Mouse (Mus musculus): ENCODE measurements around the gene Mid1.
A peak's percentile ranks its signal among the peaks of the same experiment; 100 is the strongest.
"Not testable (repeated sequence)": the region's sequence is repeated elsewhere in the genome, so short reads cannot be mapped to it uniquely, and the experiment has no call there.

Gene Mid1

DNA sequence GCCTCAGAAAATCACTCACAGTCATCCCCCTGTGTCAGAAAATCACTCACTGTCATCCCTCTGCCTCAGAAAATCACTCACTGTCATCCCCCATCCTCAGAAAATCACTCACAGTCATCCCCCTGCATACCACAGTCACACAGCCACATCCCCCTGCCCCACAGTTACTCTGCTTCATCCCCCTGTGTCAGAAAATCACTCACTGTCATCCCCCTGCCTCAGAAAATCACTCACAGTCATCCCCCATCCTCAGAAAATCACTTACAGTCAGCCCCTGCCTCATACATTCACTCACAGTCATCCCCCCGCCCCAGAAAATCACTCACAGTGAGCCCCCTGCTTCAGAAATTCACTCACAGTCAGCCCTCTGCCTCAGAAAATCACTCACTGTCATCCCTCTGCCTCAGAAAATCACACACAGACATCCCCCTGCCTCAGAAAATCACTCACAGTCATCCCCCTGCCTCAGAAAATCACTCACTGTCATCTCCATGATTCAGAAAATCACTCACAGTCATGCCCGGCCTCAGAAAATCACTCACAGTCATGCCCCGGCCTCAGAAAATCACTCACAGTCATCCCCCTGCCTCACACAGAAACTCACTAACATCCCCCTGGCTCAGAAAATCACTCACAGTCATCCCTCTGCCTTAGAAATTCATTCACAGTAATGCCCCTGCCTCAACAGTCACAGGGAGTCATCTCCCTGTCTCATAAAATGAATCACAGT lies 315.1 kb downstream of the Mid1 start:
- DNase-seq (ENCODE audit: low read depth): not testable (repeated sequence)

DNA sequence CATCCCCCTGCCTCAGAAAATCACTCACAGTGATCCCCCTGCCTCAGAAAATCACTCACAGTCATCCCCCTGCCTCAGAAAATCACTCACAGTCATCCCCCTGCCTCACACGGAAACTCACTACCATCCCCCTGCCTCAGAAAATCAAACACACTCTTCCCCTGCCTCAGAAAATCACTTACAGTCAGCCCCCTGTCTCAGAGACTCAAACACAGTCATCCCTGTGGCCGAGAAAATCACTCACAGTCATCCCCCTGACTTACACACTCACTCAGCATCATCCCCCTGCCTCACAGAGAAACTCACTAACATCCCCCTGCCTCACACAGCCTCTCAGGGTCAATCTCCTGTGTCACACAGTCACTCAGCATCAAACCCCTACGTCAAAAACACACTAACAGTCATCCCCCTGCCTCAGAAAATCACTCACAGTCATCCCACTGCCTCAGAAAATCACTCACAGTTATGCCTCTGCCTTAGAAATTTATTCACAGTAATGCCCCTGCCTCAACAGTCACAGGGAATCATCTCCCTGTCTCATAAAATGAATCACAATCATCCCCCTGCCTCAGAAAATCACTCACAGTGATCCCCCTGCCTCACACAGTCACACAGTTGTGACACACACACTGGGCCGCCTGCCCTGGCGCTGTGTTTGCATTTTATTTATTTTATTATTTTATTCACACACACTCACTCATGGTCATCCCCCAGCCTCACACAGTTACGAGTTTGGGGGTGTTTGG lies 315.8 kb downstream of the Mid1 start:
- DNase-seq (ENCODE audit: low read depth): not testable (repeated sequence)

DNA sequence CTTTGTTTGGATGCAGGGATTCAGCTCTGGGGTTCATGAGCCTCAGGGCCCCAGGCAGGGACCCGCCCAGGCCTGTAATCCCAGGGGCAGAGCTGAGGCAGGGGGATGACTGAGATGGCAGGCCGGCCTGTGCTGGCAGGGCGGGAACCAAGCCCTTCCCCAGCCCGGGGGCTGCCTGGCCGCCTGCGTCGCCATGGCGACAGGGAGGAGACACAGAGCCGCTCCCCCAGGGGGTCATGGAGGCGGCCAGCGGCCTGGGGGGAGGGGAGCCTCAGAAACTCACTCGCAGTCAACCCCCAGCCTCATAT lies 316.3 kb downstream of the Mid1 start:
- DNase-seq (ENCODE audit: low read depth): not testable (repeated sequence)

DNA sequence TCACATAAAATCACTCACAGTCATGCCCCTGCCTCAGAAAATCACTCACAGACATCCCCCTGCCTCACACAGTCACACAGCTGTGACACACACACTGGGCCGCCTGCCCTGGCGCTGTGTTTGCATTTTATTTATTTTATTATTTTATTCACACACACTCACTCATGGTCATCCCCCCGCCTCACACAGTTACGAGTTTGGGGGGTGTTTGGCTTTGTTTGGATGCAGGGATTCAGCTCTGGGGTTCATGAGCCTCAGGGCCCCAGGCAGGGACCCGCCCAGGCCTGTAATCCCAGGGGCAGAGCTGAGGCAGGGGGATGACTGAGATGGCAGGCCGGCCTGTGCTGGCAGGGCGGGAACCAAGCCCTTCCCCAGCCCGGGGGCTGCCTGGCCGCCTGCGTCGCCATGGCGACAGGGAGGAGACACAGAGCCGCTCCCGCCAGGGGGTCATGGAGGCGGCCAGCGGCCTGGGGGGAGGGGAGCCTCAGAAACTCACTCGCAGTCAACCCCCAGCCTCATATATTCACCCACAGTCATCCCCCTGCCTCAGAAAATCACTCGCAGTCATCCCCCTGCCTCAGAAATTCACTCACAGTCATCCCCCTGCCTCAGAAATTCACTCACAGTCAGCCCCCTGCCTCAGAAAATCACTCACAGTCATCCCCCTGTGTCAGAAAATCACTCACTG lies 317.7 kb downstream of the Mid1 start:
- DNase-seq (ENCODE audit: low read depth): not testable (repeated sequence)

DNA sequence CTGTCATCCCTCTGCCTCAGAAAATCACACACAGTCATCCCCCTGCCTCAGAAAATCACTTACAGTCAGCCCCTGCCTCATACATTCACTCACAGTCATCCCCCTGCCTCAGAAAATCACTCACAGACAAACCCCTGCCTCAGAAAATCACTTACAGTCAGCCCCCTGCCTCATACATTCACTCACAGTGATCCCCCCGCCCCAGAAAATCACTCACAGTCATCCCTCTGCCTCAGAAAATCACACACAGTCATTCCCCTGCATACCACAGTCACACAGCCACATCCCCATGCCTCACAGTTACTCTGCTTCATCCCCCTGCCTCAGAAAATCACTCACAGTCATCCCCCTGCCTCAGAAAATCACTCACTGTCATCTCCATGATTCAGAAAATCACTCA lies 318.5 kb downstream of the Mid1 start:
- not testable (repeated sequence) for DNase-seq (ENCODE audit: low read depth)

DNA sequence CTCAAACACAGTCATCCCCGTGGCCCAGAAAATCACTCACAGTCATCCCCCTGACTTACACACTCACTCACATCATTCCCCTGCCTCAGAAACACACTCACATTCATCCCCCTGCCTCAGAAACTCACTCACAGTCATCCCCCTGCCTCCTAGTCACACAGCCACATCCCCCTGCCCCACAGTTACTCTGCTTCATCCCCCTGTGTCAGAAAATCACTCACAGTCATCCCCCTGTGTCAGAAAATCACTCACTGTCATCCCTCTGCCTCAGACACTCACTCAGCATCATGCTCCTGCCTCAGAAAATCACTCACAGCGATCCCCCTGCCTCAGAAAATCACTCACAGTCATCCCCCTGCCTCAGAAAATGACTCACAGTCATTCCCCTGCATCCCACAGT lies 319.2 kb downstream of the Mid1 start:
- DNase-seq (ENCODE audit: low read depth): not testable (repeated sequence)

DNA sequence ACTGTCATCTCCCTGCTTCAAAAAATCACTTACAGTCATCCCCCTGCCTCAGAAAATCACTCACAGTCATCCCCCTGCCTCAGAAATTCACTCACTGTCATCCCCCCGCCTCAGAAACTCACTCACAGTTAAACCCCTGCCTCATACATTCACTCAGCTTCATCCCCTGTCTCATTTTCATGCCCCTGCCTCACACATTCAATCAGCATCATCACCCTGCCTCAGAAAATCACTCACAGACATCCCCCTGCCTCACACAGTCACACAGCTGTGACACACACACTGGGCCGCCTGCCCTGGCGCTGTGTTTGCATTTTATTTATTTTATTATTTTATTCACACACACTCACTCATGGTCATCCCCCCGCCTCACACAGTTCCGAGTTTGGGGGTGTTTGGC lies 319.8 kb downstream of the Mid1 start:
- not testable (repeated sequence) for DNase-seq (ENCODE audit: low read depth)

DNA sequence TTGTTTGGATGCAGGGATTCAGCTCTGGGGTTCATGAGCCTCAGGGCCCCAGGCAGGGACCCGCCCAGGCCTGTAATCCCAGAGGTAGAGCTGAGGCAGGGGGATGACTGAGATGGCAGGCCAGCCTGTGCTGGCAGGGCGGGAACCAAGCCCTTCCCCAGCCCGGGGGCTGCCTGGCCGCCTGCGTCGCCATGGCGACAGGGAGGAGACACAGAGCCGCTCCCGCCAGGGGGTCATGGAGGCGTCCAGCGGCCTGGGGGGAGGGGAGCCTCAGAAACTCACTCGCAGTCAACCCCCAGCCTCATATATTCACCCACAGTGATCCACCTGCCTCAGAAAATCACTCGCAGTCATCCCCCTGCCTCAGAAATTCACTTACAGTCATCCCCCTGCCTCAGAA lies 320.2 kb downstream of the Mid1 start:
- DNase-seq (ENCODE audit: low read depth): not testable (repeated sequence)

DNA sequence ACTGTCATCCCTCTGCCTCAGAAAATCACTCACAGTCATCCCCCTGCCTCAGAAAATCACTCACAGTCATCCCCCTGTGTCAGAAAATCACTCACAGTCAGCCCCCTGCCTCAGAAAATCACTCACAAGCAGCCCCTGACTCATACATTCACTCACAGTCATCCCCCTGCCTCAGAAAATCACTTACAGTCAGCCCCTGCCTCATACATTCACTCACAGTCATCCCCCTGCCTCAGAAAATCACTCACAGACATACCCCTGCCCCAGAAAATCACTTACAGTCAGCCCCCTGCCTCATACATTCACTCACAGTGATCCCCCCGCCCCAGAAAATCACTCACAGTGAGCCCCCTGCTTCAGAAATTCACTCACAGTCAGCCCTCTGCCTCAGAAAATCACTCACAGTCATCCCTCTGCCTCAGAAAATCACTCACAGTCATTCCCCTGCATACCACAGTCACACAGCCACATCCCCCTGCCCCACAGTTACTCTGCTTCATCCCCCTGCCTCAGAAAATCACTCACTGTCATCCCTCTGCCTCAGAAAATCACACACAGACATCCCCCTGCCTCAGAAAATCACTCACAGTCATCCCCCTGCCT lies 320.8 kb downstream of the Mid1 start:
- DNase-seq (ENCODE audit: low read depth): not testable (repeated sequence)

DNA sequence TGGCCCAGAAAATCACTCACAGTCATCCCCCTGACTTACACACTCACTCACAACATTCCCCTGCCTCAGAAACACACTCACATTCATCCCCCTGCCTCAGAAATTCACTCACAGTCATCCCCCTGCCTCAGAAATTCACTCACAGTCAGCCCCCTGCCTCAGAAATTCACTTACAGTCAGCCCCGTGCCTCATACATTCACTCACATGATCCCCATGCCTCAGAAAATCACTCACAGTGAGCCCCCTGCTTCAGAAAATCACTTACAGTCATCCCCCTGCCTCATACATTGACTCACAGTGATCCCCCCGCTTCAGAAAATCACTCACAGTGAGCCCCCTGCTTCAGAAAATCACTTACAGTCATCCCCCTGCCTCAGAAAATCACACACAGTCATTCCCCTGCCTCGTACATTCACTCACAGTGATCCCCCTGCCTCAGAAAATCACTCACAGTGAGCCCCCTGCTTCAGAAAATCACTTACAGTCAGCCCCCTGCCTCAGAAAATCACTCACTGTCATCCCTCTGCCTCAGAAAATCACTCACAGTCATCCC lies 321.8 kb downstream of the Mid1 start:
- not testable (repeated sequence) for DNase-seq (ENCODE audit: low read depth)

DNA sequence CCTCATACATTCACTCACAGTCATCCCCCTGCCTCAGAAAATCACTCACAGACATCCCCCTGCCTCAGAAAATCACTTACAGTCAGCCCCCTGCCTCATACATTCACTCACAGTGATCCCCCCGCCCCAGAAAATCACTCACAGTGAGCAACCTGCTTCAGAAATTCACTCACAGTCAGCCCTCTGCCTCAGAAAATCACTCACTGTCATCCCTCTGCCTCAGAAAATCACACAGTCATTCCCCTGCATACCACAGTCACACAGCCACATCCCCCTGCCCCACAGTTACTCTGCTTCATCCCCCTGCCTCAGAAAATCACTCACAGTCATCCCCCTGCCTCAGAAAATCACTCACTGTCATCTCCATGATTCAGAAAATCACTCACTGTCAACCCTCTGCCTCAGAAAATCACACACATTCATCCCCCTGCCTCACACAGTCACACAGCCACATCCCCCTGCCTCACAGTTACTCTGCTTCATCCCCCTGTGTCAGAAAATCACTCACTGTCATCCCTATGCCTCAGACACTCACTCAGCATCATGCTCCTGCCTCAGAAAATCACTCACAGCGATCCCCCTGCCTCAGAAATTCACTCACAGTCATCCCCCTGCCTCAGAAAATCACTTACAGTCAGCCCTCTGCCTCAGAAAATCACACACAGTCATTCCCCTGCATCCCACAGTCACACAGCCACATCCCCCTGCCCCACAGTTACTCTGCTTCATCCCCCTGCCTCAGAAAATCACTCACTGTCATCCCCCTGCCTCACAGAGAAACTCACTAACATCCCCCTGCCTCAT lies 322.6 kb downstream of the Mid1 start:
- not testable (repeated sequence) for DNase-seq (ENCODE audit: low read depth)

DNA sequence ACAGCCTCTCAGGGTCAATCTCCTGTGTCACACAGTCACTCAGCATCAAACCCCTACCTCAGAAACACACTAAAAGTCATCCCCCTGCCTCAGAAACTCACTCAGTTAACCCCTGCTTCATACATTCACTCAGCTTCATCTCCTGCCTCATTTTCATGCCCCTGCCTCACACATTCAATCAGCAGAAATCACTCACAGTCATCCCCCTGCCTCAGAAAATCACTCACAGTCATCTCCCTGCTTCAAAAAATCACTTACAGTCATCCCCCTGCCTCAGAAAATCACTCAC lies 323.1 kb downstream of the Mid1 start:
- peak; percentile 65 for DNase-seq (ENCODE audit: low read depth)

DNA sequence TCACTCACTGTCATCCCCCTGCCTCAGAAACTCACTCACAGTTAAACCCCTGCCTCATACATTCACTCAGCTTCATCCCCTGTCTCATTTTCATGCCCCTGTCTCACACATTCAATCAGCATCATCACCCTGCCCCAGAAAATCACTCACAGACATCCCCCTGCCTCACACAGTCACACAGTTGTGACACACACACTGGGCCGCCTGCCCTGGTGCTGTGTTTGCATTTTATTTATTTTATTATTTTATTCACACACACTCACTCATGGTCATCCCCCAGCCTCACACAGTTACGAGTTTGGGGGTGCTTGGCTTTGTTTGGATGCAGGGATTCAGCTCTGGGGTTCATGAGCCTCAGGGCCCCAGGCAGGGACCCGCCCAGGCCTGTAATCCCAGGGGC lies 323.6 kb downstream of the Mid1 start:
- DNase-seq (ENCODE audit: low read depth): peak; percentile 76

DNA sequence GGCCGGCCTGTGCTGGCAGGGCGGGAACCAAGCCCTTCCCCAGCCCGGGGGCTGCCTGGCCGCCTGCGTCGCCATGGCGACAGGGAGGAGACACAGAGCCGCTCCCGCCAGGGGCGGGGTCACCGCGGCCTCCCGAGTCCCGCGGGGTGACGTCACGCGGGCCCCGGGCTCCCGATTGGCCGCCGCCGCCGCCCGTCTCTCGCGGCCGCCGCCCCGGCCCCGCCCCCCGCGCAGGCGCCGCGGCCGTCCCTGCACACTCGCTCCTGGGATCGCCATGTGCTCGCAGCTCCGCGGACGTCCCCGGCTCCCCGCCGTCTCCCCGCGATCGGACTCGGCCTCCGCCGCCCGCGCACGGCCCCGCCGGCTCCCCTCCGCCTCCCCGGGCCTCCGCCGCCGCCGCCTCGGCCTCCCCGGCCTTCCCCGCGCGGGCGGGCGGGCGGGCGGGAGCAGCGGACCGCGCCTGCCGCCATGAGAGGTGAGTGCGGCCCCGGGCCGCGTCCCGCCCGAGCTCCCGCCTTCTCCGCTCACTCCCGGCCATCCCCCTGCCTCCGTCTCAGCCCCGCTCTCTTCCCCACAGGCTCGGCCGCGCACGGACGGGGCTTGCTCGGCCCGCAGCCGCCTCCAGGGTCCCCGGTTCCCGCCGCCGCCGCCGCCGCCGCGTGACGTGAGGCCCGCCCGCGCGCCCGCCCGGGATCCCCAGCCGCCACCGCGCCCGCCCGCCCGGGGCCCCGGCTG lies 324.2 kb downstream of the Mid1 start, which contains the start of gene Gm21887:
Gene Gm21887 (plus strand): TSS at position 644 of the 735 bp plus-strand sequence.
- DNase-seq (ENCODE audit: low read depth): peak; percentile 98

DNA sequence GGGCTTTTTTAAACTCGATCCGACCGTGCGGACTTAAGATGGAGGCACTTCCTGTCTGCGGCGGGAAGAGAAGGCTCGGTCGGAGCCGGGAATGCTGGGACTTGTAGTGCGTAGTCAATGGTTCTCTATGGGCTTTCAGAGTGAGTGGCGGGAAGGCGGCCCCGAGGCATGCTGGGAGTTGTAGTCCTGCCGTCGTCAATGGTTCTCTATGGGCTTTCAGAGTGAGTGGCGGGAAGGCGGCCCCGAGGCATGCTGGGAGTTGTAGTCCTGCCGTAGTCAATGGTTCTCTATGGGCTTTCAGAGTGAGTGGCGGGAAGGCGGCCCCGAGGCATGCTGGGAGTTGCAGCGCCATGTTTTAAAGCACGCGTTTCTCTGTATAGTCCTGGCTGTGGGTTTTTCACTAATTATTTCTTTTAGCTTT lies 324.8 kb downstream of the Mid1 start:
- DNase-seq (ENCODE audit: low read depth): peak; percentile 98

DNA sequence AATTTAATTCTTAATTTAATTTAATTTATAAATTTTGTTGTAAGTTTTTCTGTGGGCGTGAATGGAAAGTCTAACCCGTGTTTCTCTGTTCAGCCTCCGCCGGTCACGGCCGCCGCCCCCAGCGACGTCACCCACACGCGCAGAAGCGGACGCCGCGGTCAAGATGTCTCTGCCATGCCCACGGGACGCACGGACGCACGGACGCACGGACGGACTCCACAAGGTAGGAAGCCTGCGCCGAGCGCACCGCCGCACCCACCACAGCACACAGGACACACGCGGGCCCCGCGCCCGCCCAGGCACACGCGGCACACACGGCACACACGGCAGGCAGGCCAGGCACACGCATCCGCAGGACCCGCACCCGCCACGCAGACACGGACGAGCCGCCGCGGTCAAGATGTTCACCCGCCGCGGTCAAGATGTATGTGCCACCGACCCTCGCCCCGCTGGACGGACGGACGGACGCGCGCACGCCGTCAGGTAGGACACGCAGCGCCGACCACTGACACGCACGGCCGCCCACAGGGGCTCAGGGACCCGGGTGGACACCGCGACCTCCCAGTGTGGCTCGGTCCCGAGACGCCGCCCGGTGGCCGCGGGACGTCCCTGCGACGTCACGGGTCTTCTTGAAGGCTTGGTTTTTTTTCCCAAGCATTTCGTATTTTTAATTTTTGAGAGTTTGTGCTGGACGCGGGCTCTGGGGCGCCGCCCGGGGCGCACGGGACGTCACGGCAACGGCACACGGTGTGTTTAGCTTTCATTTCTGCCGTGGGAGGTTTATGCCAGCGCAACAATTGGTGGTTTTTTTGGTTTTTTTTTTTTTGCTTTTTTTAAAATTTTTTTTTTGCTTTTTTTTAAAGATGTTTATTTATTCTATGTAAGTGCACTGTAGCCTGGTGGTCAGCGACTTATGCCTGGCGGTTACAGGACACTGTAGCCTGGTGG lies 325.9 kb downstream of the Mid1 start:
- peak; percentile 94 for DNase-seq (ENCODE audit: low read depth)

DNA sequence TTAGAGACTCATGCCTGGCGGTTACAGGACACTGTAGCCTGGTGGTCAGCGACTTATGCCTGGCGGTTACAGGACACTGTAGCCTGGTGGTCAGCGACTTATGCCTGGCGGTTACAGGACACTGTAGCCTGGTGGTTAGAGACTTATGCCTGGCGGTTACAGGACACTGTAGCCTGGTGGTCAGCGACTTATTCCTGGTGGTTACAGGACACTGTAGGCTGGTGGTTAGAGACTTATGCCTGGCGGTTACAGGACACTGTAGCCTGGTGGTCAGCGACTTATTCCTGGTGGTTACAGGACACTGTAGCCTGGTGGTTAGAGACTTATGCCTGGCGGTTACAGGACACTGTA lies 326.5 kb downstream of the Mid1 start:
- not testable (repeated sequence) for DNase-seq (ENCODE audit: low read depth)

DNA sequence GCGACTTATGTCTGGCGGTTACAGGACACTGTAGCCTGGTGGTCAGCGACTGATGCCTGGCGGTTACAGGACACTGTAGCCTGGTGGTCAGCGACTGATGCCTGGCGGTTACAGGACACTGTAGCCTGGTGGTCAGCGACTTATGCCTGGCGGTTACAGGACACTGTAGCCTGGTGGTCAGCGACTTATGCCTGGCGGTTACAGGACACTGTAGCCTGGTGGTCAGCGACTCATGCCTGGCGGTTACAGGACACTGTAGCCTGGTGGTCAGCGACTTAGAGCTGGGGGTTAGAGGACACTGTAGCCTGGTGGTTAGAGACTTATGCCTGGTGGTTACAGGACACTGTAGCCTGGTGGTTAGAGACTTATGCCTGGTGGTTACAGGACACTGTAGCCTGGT lies 328.4 kb downstream of the Mid1 start:
- DNase-seq (ENCODE audit: low read depth): not testable (repeated sequence)

DNA sequence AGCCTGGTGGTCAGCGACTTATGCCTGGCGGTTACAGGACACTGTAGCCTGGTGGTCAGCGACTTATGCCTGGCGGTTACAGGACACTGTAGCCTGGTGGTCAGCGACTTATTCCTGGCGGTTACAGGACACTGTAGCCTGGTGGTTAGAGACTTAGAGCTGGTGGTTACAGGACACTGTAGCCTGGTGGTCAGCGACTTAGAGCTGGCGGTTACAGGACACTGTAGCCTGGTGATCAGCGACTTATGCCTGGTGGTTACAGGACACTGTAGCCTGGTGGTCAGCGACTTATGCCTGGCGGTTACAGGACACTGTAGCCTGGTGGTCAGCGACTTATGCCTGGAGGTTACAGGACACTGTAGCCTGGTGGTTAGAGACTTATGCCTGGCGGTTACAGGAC lies 329.0 kb downstream of the Mid1 start:
- not testable (repeated sequence) for DNase-seq (ENCODE audit: low read depth)

DNA sequence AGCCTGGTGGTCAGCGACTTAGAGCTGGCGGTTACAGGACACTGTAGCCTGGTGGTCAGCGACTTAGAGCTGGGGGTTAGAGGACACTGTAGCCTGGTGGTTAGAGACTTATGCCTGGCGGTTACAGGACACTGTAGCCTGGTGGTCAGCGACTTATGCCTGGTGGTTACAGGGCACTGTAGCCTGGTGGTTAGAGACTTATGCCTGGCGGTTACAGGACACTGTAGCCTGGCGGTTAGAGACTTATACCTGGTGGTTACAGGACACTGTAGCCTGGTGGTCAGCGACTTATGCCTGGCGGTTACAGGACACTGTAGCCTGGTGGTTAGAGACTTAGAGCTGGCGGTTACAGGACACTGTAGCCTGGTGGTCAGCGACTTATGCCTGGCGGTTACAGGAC lies 330.9 kb downstream of the Mid1 start:
- DNase-seq (ENCODE audit: low read depth): not testable (repeated sequence)
